Mouse (Mus musculus): Measurements from ENCODE around the gene Ntf3. TPM values are rescaled to one million over a fixed set of nuclear protein-coding genes. Genes with fewer than 3 reads are reported as not detected.

Ntf3 gene
- total and polyA plus RNA-seq, 3 experiments: not detected

GRCm38 (mm10) chr6:126164781-126165180 lies 1.9 kb downstream of the Ntf3 start:
- no peak overlapping the region for H3K4me2 ChIP-seq (ENCODE audit: insufficient read depth, low read depth, poor library complexity, severe bottlenecking)
- in situ Hi-C loops (cut with MboI; ENCODE audit: low pct_ligation_motif_present, low pct_unique_long_range_greater_than_20kb, low sequenced_read_pairs): loop anchor here (25.0 kb wide), 1 partner anchor 198 kb away; no protein-coding TSS in a partner anchor
- H3K9ac ChIP-seq (ENCODE audit: insufficient read depth, low read depth): no peak overlapping the region

GRCm38 (mm10) chr6:126163861-126164755 lies 2.6 kb downstream of the Ntf3 start:
- DNase-seq (ENCODE audit: extremely low read depth): no peak
- no peaks in the 10 kb centered on the region for H3K4me1 ChIP-seq (ENCODE audit: control insufficient read depth in 1 of 2, insufficient read depth in 2 of 2)
- no peaks in the 10 kb centered on the region for H3K9me3 ChIP-seq (replicated peaks; ENCODE audit: low read length)
- no peaks in the 10 kb centered on the region for H3K36me3 ChIP-seq (replicated peaks in 1 of 2; ENCODE audit: control insufficient read depth in 1 of 2, insufficient read depth in 1 of 2, low read length in 1 of 2)
- dilution Hi-C loops (cut with MboI; ENCODE audit: extremely low pct_ligation_motif_present, extremely low pct_unique_long_range_greater_than_20kb, low sequenced_read_pairs): no loop called here
- no peak overlapping the region for H3K4me2 ChIP-seq (ENCODE audit: insufficient read depth, low read depth, poor library complexity, severe bottlenecking)
- H3K9ac ChIP-seq (ENCODE audit: insufficient read depth, low read depth): no peak overlapping the region
- H3K79me2 ChIP-seq (replicated peaks; ENCODE audit: control insufficient read depth, extremely low read depth, insufficient read depth, poor library complexity, severe bottlenecking): no peaks in the 10 kb centered on the region
- TF ChIP-seq ZMIZ1 (IDR thresholded peaks at IDR 0.05; ENCODE audit: low read depth, low read length): no peak
- no peak for TF ChIP-seq SMC3 (IDR thresholded peaks at IDR 0.05; ENCODE audit: low read depth, low read length)
- TF ChIP-seq MEF2A (IDR thresholded peaks at IDR 0.05; ENCODE audit: borderline replicate concordance, low read depth, low read length): no peak
- TF ChIP-seq ETS1 (conservative IDR thresholded peaks at IDR 0.05; ENCODE audit: low read depth, low read length): no peak
- TF ChIP-seq UBTF (IDR thresholded peaks at IDR 0.05; ENCODE audit: low read depth, low read length): no peak
- TF ChIP-seq SIN3A (IDR thresholded peaks at IDR 0.05; ENCODE audit: low read length): no peak
- no peak for TF ChIP-seq MYC (IDR thresholded peaks at IDR 0.05; ENCODE audit: low read depth, low read length)
- TF ChIP-seq MAZ (IDR thresholded peaks at IDR 0.05; ENCODE audit: low read depth, low read length): no peak
- no peak for TF ChIP-seq USF2 (conservative IDR thresholded peaks at IDR 0.05; ENCODE audit: low read depth, low read length)
- TF ChIP-seq GABPA (IDR thresholded peaks at IDR 0.05; ENCODE audit: insufficient replicate concordance, low read depth, low read length): no peak
- H3K4me3 ChIP-seq (replicated peaks in 1 of 3; ENCODE audit: low read depth in 2 of 3, low read length in 2 of 3, poor library complexity in 1 of 3): no peak overlapping the region
- peaks cover 85% of the 10 kb centered on the region for H3K27me3 ChIP-seq (replicated peaks)
- H3K27ac ChIP-seq (ENCODE audit: insufficient read depth, low read depth): no peak overlapping the region
- in situ Hi-C loops (cut with MboI; ENCODE audit: low pct_ligation_motif_present, low pct_unique_long_range_greater_than_20kb, low sequenced_read_pairs): loop anchor here (25.0 kb wide), 1 partner anchor 198 kb away; no protein-coding TSS in a partner anchor

More at GRCm38 (mm10) chr6:126164781-126165180, 1.9 kb downstream of the Ntf3 start:
- peaks cover 83% of the 10 kb centered on the region for H3K27me3 ChIP-seq (replicated peaks)
- DNase-seq (ENCODE audit: extremely low read depth): no peak
- H3K4me3 ChIP-seq (replicated peaks in 1 of 3; ENCODE audit: low read depth in 2 of 3, low read length in 2 of 3, poor library complexity in 1 of 3): no peak overlapping the region
- no peak overlapping the region for H3K27ac ChIP-seq (ENCODE audit: insufficient read depth, low read depth)
- no peaks in the 10 kb centered on the region for H3K9me3 ChIP-seq (replicated peaks; ENCODE audit: low read length)
- dilution Hi-C loops (cut with MboI; ENCODE audit: extremely low pct_ligation_motif_present, extremely low pct_unique_long_range_greater_than_20kb, low sequenced_read_pairs): no loop called here
- no peaks in the 10 kb centered on the region for H3K36me3 ChIP-seq (replicated peaks in 1 of 2; ENCODE audit: control insufficient read depth in 1 of 2, insufficient read depth in 1 of 2, low read length in 1 of 2)
- H3K79me2 ChIP-seq (replicated peaks; ENCODE audit: control insufficient read depth, extremely low read depth, insufficient read depth, poor library complexity, severe bottlenecking): no peaks in the 10 kb centered on the region
- TF ChIP-seq RAD21 (IDR thresholded peaks at IDR 0.05; ENCODE audit: low read depth, low read length) (no peak), E2F4 (IDR thresholded peaks at IDR 0.05; ENCODE audit: insufficient replicate concordance, low read depth, low read length) (no peak)
- no peaks in the 10 kb centered on the region for H3K4me1 ChIP-seq (ENCODE audit: control insufficient read depth in 1 of 2, insufficient read depth in 2 of 2)
